Mouse (Mus musculus) intestine, embryonic 15.5 days (tissue): ENCODE measurements at regions not wholly inside any gene's neighbourhood (a gene's known extent, or its start where the extent isn't known, plus 50 kb on each side); places are given as distances from the start of the nearest gene placed in this dataset.

Experiments
- ATAC-seq: fragments of 200-750 bp; cut with Nextera tagmentation; 2 replicates; pipeline ENCODE4 v1.8.0; 2017; ENCODE audit warnings: moderate TSS enrichment, moderate library complexity
- H3K27ac ChIP-seq: fragments of 300-500 bp; sonication (generic); 2 replicates; pipeline ENCODE4 v1.5.1; 2015; ENCODE audit warnings: mild to moderate bottlenecking, inconsistent platforms
- H3K27me3 ChIP-seq: fragments of 300-500 bp; sonication (generic); replicated peaks from 2 replicates; pipeline ENCODE4 v1.6.1; 2015; ENCODE audit warnings: inconsistent platforms
- H3K36me3 ChIP-seq: fragments of 300-500 bp; sonication (generic); 2 replicates; pipeline ENCODE4 v1.6.1; 2015; ENCODE audit warnings: inconsistent platforms
- H3K4me1 ChIP-seq: fragments of 300-500 bp; sonication (generic); replicated peaks from 2 replicates; pipeline ENCODE4 v1.6.1; 2015; ENCODE audit warnings: inconsistent platforms
- H3K4me2 ChIP-seq: fragments of 300-500 bp; sonication (generic); replicated peaks from 2 replicates; pipeline ENCODE4 v1.6.1; 2015; ENCODE audit warnings: mild to moderate bottlenecking, inconsistent platforms
- H3K4me3 ChIP-seq: fragments of 300-500 bp; sonication (generic); replicated peaks from 2 replicates; pipeline ENCODE4 v1.5.1; 2015; ENCODE audit warnings: inconsistent platforms
- H3K9ac ChIP-seq: fragments of 300-500 bp; sonication (generic); 2 replicates; pipeline ENCODE4 v1.6.1; 2015; ENCODE audit warnings: inconsistent platforms
- H3K9me3 ChIP-seq: fragments of 300-500 bp; sonication (generic); 2 replicates; pipeline ENCODE4 v1.6.1; 2016; ENCODE audit warnings: inconsistent platforms
- WGBS: fragments of 180-500 bp; shearing (Covaris S2); methylation state at CpG from one replicate; pipeline ENCODE4 v1.1.7; 2015; 5-methylcytosine and 5-hydroxymethylcytosine counted together

GRCm38 (mm10) chr17:62546286-62546685, 334.8 kb downstream of the Efna5 start:
- H3K9me3 ChIP-seq: no peaks in the 10 kb centered on the region
- no peaks in the 10 kb centered on the region for H3K4me1 ChIP-seq
- no peak overlapping the region for H3K9ac ChIP-seq
- H3K36me3 ChIP-seq: no peaks in the 10 kb centered on the region
- H3K27ac ChIP-seq: no peak overlapping the region
- H3K27me3 ChIP-seq: no peaks in the 10 kb centered on the region
- H3K4me3 ChIP-seq: no peak overlapping the region
- no peak for ATAC-seq
- no peak overlapping the region for H3K4me2 ChIP-seq
- WGBS: 64% methylated on average over 7 of the region's 7 CpGs

GRCm38 (mm10) chr17:62545330-62545729, 335.8 kb downstream of the Efna5 start:
- no peak overlapping the region for H3K9ac ChIP-seq
- no peaks in the 10 kb centered on the region for H3K4me1 ChIP-seq
- no peaks in the 10 kb centered on the region for H3K27me3 ChIP-seq
- H3K36me3 ChIP-seq: no peaks in the 10 kb centered on the region
- H3K4me2 ChIP-seq: no peak overlapping the region
- no peak for ATAC-seq
- 59% methylated on average over 9 of the region's 9 CpGs for WGBS
- H3K27ac ChIP-seq: no peak overlapping the region
- no peak overlapping the region for H3K4me3 ChIP-seq
- no peaks in the 10 kb centered on the region for H3K9me3 ChIP-seq

GRCm38 (mm10) chr17:62543056-62543975, 337.8 kb downstream of the Efna5 start:
- Histone ChIP-seq H3K9me3 (no peaks in the 10 kb centered on the region), H3K27ac (peak overlapping the region; percentile 27; the same call in 1 of the 2 replicates), H3K36me3 (no peaks in the 10 kb centered on the region), H3K4me1 (no peaks in the 10 kb centered on the region), H3K4me2 (no peak overlapping the region), H3K27me3 (no peaks in the 10 kb centered on the region), H3K4me3 (no peak overlapping the region), H3K9ac (no peak overlapping the region)
- 72% methylated on average over 18 of the region's 18 CpGs for WGBS
- peak; percentile 66 for ATAC-seq

- no peak overlapping the region for H3K4me2 ChIP-seq
- no peaks in the 10 kb centered on the region for H3K36me3 ChIP-seq
- 91% methylated on average over 2 of the region's 2 CpGs for WGBS
- no peaks in the 10 kb centered on the region for H3K27me3 ChIP-seq
- H3K9ac ChIP-seq: no peak overlapping the region
- no peaks in the 10 kb centered on the region for H3K9me3 ChIP-seq
- ATAC-seq: no peak
- H3K4me3 ChIP-seq: no peak overlapping the region
- no peak overlapping the region for H3K27ac ChIP-seq
- no peaks in the 10 kb centered on the region for H3K4me1 ChIP-seq
Measured at GRCm38 (mm10) chr17:62529911-62530310, 351.2 kb downstream of the Efna5 start.

GRCm38 (mm10) chr17:62527556-62527955, 353.6 kb downstream of the Efna5 start:
- Histone ChIP-seq H3K36me3 (no peaks in the 10 kb centered on the region), H3K4me3 (no peak overlapping the region), H3K9me3 (no peaks in the 10 kb centered on the region), H3K4me2 (no peak overlapping the region), H3K27ac (no peak overlapping the region), H3K27me3 (no peaks in the 10 kb centered on the region), H3K9ac (no peak overlapping the region), H3K4me1 (no peaks in the 10 kb centered on the region)
- no peak for ATAC-seq
- 61% methylated on average over 2 of the region's 2 CpGs for WGBS

GRCm38 (mm10) chr17:62513635-62514034, 367.5 kb downstream of the Efna5 start:
- Histone ChIP-seq H3K4me1 (no peaks in the 10 kb centered on the region), H3K4me3 (no peak overlapping the region), H3K36me3 (no peaks in the 10 kb centered on the region), H3K4me2 (no peak overlapping the region), H3K9me3 (no peaks in the 10 kb centered on the region), H3K9ac (no peak overlapping the region), H3K27me3 (no peaks in the 10 kb centered on the region), H3K27ac (no peak overlapping the region)
- 65% methylated on average over 3 of the region's 3 CpGs for WGBS
- ATAC-seq: no peak

GRCm38 (mm10) chr17:62510184-62510583, 370.9 kb downstream of the Efna5 start:
- no peak overlapping the region for H3K27ac ChIP-seq
- 84% methylated on average over 4 of the region's 4 CpGs for WGBS
- H3K9me3 ChIP-seq: no peaks in the 10 kb centered on the region
- no peaks in the 10 kb centered on the region for H3K36me3 ChIP-seq
- no peak overlapping the region for H3K9ac ChIP-seq
- no peak overlapping the region for H3K4me2 ChIP-seq
- no peak for ATAC-seq
- no peaks in the 10 kb centered on the region for H3K4me1 ChIP-seq
- H3K4me3 ChIP-seq: no peak overlapping the region
- no peaks in the 10 kb centered on the region for H3K27me3 ChIP-seq

GRCm38 (mm10) chr17:62507766-62508485, 373.2 kb downstream of the Efna5 start:
- Histone ChIP-seq H3K4me1 (no peaks in the 10 kb centered on the region), H3K4me2 (no peak overlapping the region), H3K36me3 (no peaks in the 10 kb centered on the region), H3K27me3 (no peaks in the 10 kb centered on the region), H3K9me3 (no peaks in the 10 kb centered on the region), H3K4me3 (no peak overlapping the region), H3K9ac (no peak overlapping the region), H3K27ac (no peak overlapping the region)
- WGBS: 77% methylated on average over 13 of the region's 13 CpGs
- ATAC-seq: no peak

GRCm38 (mm10) chr17:62504691-62505090, 376.4 kb downstream of the Efna5 start:
- Histone ChIP-seq H3K4me2 (no peak overlapping the region), H3K4me3 (no peak overlapping the region), H3K36me3 (no peaks in the 10 kb centered on the region), H3K27ac (no peak overlapping the region), H3K9me3 (no peaks in the 10 kb centered on the region), H3K4me1 (no peaks in the 10 kb centered on the region), H3K9ac (no peak overlapping the region), H3K27me3 (no peaks in the 10 kb centered on the region)
- no peak for ATAC-seq
- WGBS: 73% methylated on average over 6 of the region's 6 CpGs

- no peak overlapping the region for H3K27ac ChIP-seq
- 87% methylated on average over 5 of the region's 5 CpGs for WGBS
- no peaks in the 10 kb centered on the region for H3K4me1 ChIP-seq
- no peaks in the 10 kb centered on the region for H3K27me3 ChIP-seq
- no peak overlapping the region for H3K4me2 ChIP-seq
- no peak overlapping the region for H3K9ac ChIP-seq
- ATAC-seq: no peak
- H3K4me3 ChIP-seq: no peak overlapping the region
- no peaks in the 10 kb centered on the region for H3K36me3 ChIP-seq
- no peaks in the 10 kb centered on the region for H3K9me3 ChIP-seq
Measured at GRCm38 (mm10) chr17:62470739-62471138, 410.4 kb downstream of the Efna5 start.

GRCm38 (mm10) chr17:62469367-62469766, 411.8 kb downstream of the Efna5 start:
- no peaks in the 10 kb centered on the region for H3K4me1 ChIP-seq
- H3K4me3 ChIP-seq: no peak overlapping the region
- no peak for ATAC-seq
- H3K36me3 ChIP-seq: no peaks in the 10 kb centered on the region
- WGBS: 78% methylated on average over 1 of the region's 1 CpGs
- no peak overlapping the region for H3K9ac ChIP-seq
- no peak overlapping the region for H3K27ac ChIP-seq
- no peaks in the 10 kb centered on the region for H3K27me3 ChIP-seq
- no peak overlapping the region for H3K4me2 ChIP-seq
- no peaks in the 10 kb centered on the region for H3K9me3 ChIP-seq

GRCm38 (mm10) chr17:62468859-62469258, 412.3 kb downstream of the Efna5 start:
- Histone ChIP-seq H3K27me3 (no peaks in the 10 kb centered on the region), H3K4me1 (no peaks in the 10 kb centered on the region), H3K36me3 (no peaks in the 10 kb centered on the region), H3K9me3 (no peaks in the 10 kb centered on the region), H3K9ac (no peak overlapping the region), H3K27ac (no peak overlapping the region), H3K4me2 (no peak overlapping the region), H3K4me3 (no peak overlapping the region)
- 74% methylated on average over 7 of the region's 7 CpGs for WGBS
- no peak for ATAC-seq
